Mouse (Mus musculus) MN1 (cell line): ENCODE results near the gene Bsn.

ENCODE experiments used
- DNase-seq: peaks from one replicate; pipeline ENCODE4 v3.0.0-alpha.2; 2016; ENCODE audit warnings: low spot score

Gene Bsn

GRCm38 (mm10) chr9:108189787-108190679, at the start of gene Bsn:
Gene Bsn (minus strand): TSS chr9:108190384.
- DNase-seq = peak; percentile 88

DNA sequence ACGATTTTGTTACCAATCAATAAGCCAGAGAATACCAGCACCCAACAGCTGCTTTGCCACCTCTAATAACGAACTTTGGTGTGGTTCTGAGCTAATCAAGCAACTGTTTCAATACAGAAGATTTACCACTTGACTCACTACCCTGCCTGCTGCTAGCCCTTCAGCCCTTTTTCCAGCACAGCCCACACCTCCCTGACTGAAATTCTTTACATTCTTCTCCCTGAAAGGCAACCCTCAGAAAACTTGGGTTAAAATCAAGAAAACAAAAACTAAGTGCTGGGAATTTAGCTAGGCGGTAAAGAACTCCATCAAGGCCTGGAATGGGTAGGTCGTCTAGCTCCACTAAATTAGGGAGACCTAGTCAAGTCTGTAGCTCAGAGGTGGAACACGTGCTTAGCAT, 49.8 kb upstream of the Bsn start:
- DNase-seq = no peak

- no peak for DNase-seq
Measured at GRCm38 (mm10) chr9:108238831-108239230, 48.6 kb upstream of the Bsn start.

GRCm38 (mm10) chr9:108238402-108238801, 48.2 kb upstream of the Bsn start:
- no peak for DNase-seq

DNA sequence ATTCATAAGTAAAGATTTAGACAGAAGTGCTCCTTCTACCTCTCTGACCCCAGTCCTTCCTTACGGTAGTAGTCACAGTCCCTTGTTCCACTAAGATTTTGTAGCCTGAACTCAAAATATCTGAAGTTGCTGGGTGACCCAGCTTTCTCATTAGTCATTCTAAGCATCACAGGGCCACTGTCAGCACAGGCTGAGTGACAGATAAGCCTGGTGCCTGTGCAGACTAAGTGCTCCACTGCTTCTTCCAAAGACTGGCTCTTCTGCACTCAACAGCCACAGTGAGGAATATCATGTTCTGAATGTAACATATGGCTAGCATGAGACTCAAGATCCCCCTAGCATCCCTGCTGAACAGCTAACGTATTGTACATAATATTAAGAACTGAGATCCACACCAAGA, 44.5 kb upstream of the Bsn start:
- no peak for DNase-seq

GRCm38 (mm10) chr9:108232908-108233307, 42.7 kb upstream of the Bsn start:
- DNase-seq = no peak

GRCm38 (mm10) chr9:108227911-108228649, 37.9 kb upstream of the Bsn start:
- DNase-seq = no peak

GRCm38 (mm10) chr9:108225166-108225565, 35.0 kb upstream of the Bsn start:
- DNase-seq = no peak

DNA sequence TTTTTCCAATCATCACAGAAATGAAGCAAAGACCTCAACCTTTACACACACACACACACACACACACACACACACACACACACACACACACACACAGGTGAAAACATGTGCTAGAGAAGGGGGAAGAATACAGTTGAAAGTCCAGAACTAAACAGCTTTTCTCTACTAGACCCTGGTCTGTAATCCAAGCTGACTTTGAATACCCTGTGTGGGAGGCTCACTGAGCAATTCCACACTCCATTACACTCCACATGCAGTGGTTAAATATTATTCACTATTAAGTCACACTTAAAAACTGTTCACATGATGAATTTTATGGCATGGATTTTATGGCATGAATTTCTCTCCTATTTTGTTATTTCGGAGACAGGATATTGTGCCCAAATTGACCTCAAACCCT, 33.4 kb upstream of the Bsn start:
- DNase-seq = no peak

DNA sequence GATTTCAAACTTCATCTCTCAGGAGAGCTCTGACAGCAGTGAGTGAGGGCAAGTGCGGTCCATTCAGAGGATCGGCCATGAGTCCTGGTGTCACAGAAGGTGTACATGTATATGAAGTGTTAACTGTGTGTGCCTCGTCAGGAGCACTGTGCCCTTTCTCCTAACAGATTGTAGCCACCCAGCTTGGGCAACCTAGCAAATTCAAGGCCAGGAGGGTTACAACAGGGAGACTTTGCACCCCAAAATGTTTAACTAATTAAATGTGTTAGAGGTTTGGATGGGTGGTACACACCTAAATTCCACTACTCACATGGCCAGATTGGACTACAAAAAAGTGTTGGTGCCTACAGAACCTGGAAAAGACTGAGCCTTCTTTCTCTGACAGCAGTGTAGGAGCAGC, 31.4 kb upstream of the Bsn start:
- DNase-seq = no peak

DNA sequence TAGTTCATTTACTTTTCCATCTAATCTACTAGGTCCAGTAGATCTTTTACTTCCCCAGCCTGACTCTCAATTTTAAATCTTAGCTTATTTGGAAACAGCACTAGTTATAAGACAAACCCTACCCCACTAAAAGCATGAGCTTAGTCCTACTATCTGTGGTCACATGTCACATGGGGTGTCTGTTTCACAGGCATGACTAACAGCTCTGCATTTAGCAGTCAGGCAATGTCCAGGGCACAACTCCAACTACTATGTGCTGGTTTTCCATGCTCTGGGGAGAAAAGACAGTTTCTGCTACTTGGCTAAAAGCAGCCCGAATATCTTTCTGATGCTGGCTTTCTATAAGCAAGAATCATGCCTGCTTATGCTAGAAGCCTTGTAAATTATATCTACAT, 30.2 kb upstream of the Bsn start:
- peak; percentile 50 for DNase-seq

DNA sequence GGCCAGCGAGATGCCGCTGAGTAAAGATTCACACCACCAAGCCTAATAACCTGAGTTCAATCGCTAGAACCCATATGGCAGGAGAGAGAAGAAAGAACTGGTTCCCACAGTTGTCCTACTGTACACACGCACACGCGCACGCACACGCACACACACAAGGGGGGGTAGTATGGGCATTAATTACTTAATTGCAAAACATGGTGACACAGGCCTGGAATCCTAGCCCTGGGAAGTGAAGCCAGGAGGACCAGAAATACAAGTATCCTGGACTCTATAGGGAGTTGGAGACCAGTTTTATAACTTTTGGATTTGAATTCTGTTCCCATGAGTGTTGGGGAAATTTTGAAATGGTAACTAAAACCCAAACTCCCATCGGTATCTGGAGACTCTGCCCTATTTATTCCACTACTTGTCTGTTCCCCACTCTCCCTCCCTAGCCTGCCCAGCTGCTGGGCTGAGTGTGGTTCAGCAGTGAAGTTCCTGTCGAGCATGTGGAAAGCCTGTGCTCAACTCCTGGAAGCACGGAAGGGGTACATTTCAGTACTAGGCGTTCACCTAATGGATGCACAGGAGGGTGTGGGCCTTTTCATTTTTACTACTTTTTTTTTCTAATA, 29.7 kb upstream of the Bsn start:
- DNase-seq = no peak

- no peak for DNase-seq
Measured at GRCm38 (mm10) chr9:108217936-108218543, 27.9 kb upstream of the Bsn start.

- no peak for DNase-seq
Measured at GRCm38 (mm10) chr9:108217406-108217805, 27.2 kb upstream of the Bsn start.

DNA sequence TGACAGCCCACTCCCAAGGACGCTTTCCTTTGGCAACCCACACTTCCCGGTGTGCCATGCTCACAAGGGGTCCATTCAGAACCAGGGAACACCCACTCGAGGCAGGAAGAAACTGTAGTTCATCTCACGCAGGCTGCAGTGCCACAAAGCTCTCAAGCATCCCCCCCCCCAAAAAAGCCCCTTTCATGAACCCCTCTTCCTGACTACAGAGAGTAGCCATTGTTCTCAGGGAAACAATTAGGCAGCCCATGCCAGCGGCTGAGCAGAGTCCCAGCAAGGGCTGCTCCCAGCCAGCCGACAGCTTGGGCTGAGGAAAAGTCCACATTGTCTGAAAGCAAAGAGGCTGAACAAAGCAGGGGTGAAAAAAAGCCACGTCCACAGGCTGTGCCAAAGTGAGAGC, 22.9 kb upstream of the Bsn start:
- no peak for DNase-seq

- DNase-seq = no peak
Measured at GRCm38 (mm10) chr9:108212426-108212825, 22.2 kb upstream of the Bsn start.

DNA sequence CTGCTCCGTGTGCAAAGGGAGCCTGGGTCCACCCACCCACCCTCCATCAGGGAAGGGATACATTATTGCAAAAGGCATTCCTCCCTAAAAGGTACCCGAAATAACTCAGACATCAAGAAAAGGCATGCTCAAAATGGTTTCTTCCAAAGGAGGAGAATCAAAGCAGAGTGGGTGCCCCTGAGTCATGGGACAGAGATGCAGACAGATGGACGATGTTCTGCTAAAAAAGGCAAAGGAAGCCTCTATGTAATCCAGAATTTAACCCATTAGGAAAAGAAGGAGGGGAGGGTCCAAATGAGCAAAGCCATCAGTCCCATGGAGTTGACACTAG, 15.4 kb upstream of the Bsn start:
- no peak for DNase-seq

- DNase-seq = no peak
Measured at GRCm38 (mm10) chr9:108204884-108205570, 14.8 kb upstream of the Bsn start.

DNA sequence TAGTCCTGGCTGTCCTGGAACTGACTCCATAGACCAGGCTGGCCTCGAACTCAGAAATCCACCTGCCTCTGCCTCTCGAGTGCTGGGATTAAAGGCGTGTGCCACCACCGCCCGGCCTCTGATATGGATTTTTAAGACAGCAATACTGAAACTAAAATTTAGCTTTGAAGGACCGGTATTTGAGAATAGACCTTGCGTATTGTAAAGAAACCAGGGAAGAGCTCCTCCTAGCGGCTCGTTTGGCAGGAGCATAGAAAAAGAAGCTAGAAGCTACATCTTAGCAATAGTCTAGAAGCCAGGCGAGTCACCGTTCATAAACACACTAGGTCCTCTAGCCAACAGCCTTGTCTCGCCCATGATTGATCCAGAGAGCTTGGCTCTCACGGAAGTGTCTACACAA, 12.8 kb upstream of the Bsn start:
- peak; percentile 78 for DNase-seq

- DNase-seq = no peak
Measured at GRCm38 (mm10) chr9:108202169-108202568, 12.0 kb upstream of the Bsn start.

GRCm38 (mm10) chr9:108201160-108201559, 11.0 kb upstream of the Bsn start:
- DNase-seq = peak; percentile 93

DNA sequence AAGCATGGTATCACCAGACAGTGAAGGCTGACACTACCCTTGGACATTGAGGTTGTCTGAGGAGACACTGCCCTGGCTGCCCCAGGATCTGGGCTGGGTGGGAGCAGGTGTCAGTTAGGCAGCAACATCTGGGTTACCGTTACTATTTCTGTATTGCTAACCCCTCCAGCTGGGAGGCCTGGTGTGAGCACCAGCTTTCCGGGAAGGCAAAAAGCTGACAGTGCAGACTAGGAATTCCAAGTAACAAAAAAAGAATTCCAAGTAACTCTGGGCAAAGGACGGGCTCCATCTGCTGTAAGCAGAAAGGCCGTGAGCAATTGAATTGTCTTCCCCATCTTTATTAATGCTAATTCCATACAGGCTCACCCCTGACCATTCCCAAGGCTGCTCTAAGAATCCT, 8.4 kb upstream of the Bsn start:
- no peak for DNase-seq
